ENCODE assay signal across 26 mouse cellular contexts in the genomic region with DNA sequence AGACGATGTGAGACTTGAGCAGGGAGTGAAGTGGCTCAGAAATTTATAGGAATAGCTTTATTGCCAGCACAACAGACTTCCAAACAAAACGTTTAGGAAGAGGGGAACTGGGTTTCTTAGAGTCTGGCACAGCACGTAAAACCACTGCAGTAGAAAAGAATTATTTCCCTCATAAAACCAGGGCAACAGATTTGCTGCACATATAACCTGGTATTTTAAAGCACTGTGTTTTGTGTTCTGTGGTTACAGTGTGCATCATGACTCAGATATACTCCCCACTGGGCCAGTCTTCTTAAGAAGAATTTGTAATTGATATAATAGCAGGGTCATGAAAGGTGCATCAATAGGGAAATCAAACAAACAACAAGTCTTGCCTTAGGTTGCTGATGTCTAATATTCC. TPM values are rescaled to one million over a fixed set of nuclear protein-coding genes. Genes with fewer than 3 reads are reported as not detected.
"Had no signal": no experiment of that assay in that cellular context is flagged by ENCODE, and none has a peak within 500 bp of the region (broad histone marks: within the 10 kb centered on the region; RNA-seq: fewer than 3 reads in every experiment).

No protein-coding gene starts in this region.

- ATAC-seq: forebrain, embryonic 16.5 days; hindbrain, embryonic 16.5 days; inflammation-experienced regulatory T-cells, adult 6 months; intestine, embryonic 15.5 days; intestine, postnatal 0 days had no signal

- H3K4me2 ChIP-seq: heart, embryonic 12.5 days; hindbrain, embryonic 12.5 days; hindbrain, embryonic 14.5 days; intestine, embryonic 15.5 days; liver, embryonic 11.5 days had no signal

- H3K4me1 ChIP-seq: heart, embryonic 10.5 days; heart, embryonic 12.5 days; hindbrain, embryonic 10.5 days; hindbrain, embryonic 12.5 days; intestine, embryonic 15.5 days had no signal

- H3K36me3 ChIP-seq: heart, embryonic 10.5 days; heart, embryonic 12.5 days; hindbrain, embryonic 10.5 days; hindbrain, embryonic 12.5 days; intestine, embryonic 15.5 days had no signal

- H3K27me3 ChIP-seq: heart, embryonic 12.5 days; hindbrain, embryonic 12.5 days; intestine, embryonic 15.5 days had no signal

- H3K27ac ChIP-seq: heart, embryonic 10.5 days; hindbrain, embryonic 10.5 days; hindbrain, embryonic 12.5 days; hindbrain, embryonic 14.5 days; intestine, embryonic 15.5 days; layer of hippocampus, adult 2 months; left cerebral cortex, adult 2 months had no signal

- H3K4me3 ChIP-seq: heart, embryonic 10.5 days; heart, embryonic 12.5 days; hindbrain, embryonic 10.5 days; hindbrain, embryonic 12.5 days; intestine, embryonic 15.5 days; layer of hippocampus, adult 2 months; left cerebral cortex, adult 2 months had no signal

- H3K9me3 ChIP-seq: heart, embryonic 10.5 days; hindbrain, embryonic 10.5 days; hindbrain, embryonic 12.5 days; intestine, embryonic 15.5 days had no signal

- H3K9ac ChIP-seq: heart, embryonic 12.5 days; hindbrain, embryonic 12.5 days; hindbrain, embryonic 14.5 days; intestine, embryonic 15.5 days had no signal

- DNase-seq: gastrocnemius, postnatal 10 days; gastrocnemius, postnatal 25 days; heart, adult 18-20 months; heart, postnatal 10 days; heart, postnatal 4 days; kidney, adult 18-20 months; kidney, adult 8-10 months; kidney, postnatal 25 days; kidney, postnatal 4 days; liver had no signal

RNA-seq across cellular contexts. Expression of gene Rxfp1, which starts 52.6 kb away (rescaled TPM):
- total RNA-seq: gastrocnemius, postnatal 25 days; granulocyte monocyte progenitor cell, adult 5-6 weeks had no signal
- polyA plus RNA-seq: hindbrain, embryonic 10.5 days; hindbrain, embryonic 12.5 days; kidney, embryonic 14.5 days; kidney, embryonic 16.5 days had no signal
